ENCODE assay signal across 17 mouse cellular contexts in the genomic region with DNA sequence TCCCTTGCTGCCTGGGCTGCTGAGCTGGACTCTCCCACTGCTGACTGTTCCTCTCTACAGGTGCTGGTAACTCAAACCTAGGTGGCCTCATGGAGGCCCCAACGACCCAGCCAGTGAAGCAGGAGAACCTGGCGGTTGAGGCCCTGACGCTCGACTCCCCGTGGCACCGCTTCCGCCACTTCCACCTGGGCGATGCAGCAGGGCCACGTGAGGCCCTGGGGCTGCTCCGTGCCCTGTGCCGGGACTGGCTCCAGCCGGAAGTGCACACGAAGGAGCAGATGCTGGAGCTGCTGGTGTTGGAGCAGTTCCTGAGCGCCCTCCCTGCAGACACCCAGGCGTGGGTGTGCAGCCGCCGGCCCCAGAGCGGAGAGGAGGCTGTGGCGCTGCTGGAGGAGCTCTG. TPM values are rescaled to one million over a fixed set of nuclear protein-coding genes. Genes with fewer than 3 reads are reported as not detected.
DNase-seq lines count a peak whose midpoint lies in the region; ATAC-seq and TF ChIP-seq lines count a peak whose summit lies in the region.
"Had no signal": no experiment of that assay in that cellular context is flagged by ENCODE, and none has a peak within 500 bp of the region (broad histone marks: within the 10 kb centered on the region; RNA-seq: fewer than 3 reads in every experiment).

No protein-coding gene starts in this region.

- H3K27me3 ChIP-seq in hindbrain, postnatal 0 days (ENCODE audit: insufficient read depth, low read length): no peaks in the 10 kb centered on the region
- no peaks in the 10 kb centered on the region for H3K27me3 ChIP-seq in hindbrain, embryonic 10.5 days (ENCODE audit: insufficient read depth, poor library complexity, severe bottlenecking)

- no peaks in the 10 kb centered on the region for H3K9me3 ChIP-seq in hindbrain, postnatal 0 days (ENCODE audit: low read length)
- 0 out of 2 replicates have a peak, but pooled peaks cover 2% of the 10 kb centered on the region for H3K9me3 ChIP-seq in hindbrain, embryonic 10.5 days

- no peaks in the 10 kb centered on the region for H3K4me1 ChIP-seq in hindbrain, postnatal 0 days (ENCODE audit: insufficient read depth, low read length)
- no peaks in the 10 kb centered on the region for H3K4me1 ChIP-seq in hindbrain, embryonic 10.5 days (replicated peaks)

- H3K9ac ChIP-seq in hindbrain, postnatal 0 days (replicated peaks; ENCODE audit: low read length): no peak overlapping the region
- H3K9ac ChIP-seq: liver, embryonic 14.5 days had no signal

- peak; percentile 10; the same call in 1 of the 2 replicates for ATAC-seq in hindbrain, postnatal 0 days

- no peak overlapping the region for H3K4me2 ChIP-seq in hindbrain, postnatal 0 days (ENCODE audit: low read depth, low read length)

- peaks cover 21% of the 10 kb centered on the region for H3K36me3 ChIP-seq in hindbrain, postnatal 0 days (ENCODE audit: insufficient read depth, low read length)
- H3K36me3 ChIP-seq in hindbrain, embryonic 10.5 days: peaks cover 87% of the 10 kb centered on the region

- WGBS in hindbrain, postnatal 0 days: 92% methylated on average over 19 of the region's 19 CpGs
- WGBS in hindbrain, embryonic 10.5 days: 94% methylated on average over 19 of the region's 19 CpGs

- no peak overlapping the region for H3K27ac ChIP-seq in hindbrain, postnatal 0 days
- H3K27ac ChIP-seq in hindbrain, embryonic 10.5 days: no peak overlapping the region
- H3K27ac ChIP-seq: heart, adult 2 months; liver, embryonic 14.5 days had no signal

- TF ChIP-seq CTCF in hindbrain, postnatal 0 days (IDR thresholded peaks at IDR 0.05; ENCODE audit: low read depth): no peak

- peak; percentile 71 for DNase-seq in cerebellum, adult 11 months
- DNase-seq in cerebellum, postnatal 4 days (ENCODE audit: low spot score in 2 of 2): no peak
- DNase-seq in hindbrain, postnatal 0 days (ENCODE audit: low spot score): no peak
- no peak for DNase-seq in hindbrain, embryonic 10.5 days (ENCODE audit: low spot score)
- DNase-seq in right cerebral cortex, adult 18-20 months: peak; percentile 48
- DNase-seq in right cerebral cortex, postnatal 10 days (ENCODE audit: low spot score in 2 of 2): no peak
- DNase-seq in ovary, adult 18-20 months (ENCODE audit: low spot score): no peak
- DNase-seq in right cerebral cortex, postnatal 14 days: no peak
- DNase-seq: heart, adult 2 months had no signal

- H3K4me3 ChIP-seq in hindbrain, postnatal 0 days (ENCODE audit: low read length): no peak overlapping the region
- no peak overlapping the region for H3K4me3 ChIP-seq in hindbrain, embryonic 10.5 days
- H3K4me3 ChIP-seq: heart, adult 2 months had no signal

RNA-seq across cellular contexts. Expression of gene Zfp444, which starts 11.8 kb away (rescaled TPM):
- total RNA-seq in hindbrain, postnatal 0 days (2014; rRNA removed): 84.3 and 105 TPM in 2 replicates
- 69.2 and 70.5 TPM in 2 replicates for polyA plus RNA-seq in hindbrain, postnatal 0 days (2015; fragmentation: Nextera tagmentation; extraction: Ambion mirVana)
- polyA plus RNA-seq in hindbrain, embryonic 10.5 days (2016; fragmentation: Nextera tagmentation; extraction: Ambion mirVana): 84.4 and 91.4 TPM in 2 replicates

RNA-seq across cellular contexts. Expression of gene Galp, which starts 13.1 kb away (rescaled TPM):
- total RNA-seq in hindbrain, postnatal 0 days (2014; rRNA removed): not detected in 2 replicates
- polyA plus RNA-seq in hindbrain, postnatal 0 days (2015; fragmentation: Nextera tagmentation; extraction: Ambion mirVana): not detected in 2 replicates
- not detected in 2 replicates for polyA plus RNA-seq in hindbrain, embryonic 10.5 days (2016; fragmentation: Nextera tagmentation; extraction: Ambion mirVana)
- total RNA-seq: heart, adult 2 months; left cerebral cortex, postnatal 10 days; MEL had no signal
- polyA plus RNA-seq: embryonic facial prominence, embryonic 14.5 days; frontal cortex, adult 2 months; heart, adult 2 months; intestine, embryonic 14.5 days; liver, embryonic 14.5 days; neural tube, embryonic 11.5 days; stomach, embryonic 16.5 days had no signal

RNA-seq across cellular contexts. Expression of gene Zfp787, which starts 28.0 kb away (rescaled TPM):
- 71.0 and 85.9 TPM in 2 replicates for total RNA-seq in hindbrain, postnatal 0 days (2014; rRNA removed)
- polyA plus RNA-seq in hindbrain, postnatal 0 days (2015; fragmentation: Nextera tagmentation; extraction: Ambion mirVana): 53.9 and 61.4 TPM in 2 replicates
- 24.2 and 31.8 TPM in 2 replicates for polyA plus RNA-seq in hindbrain, embryonic 10.5 days (2016; fragmentation: Nextera tagmentation; extraction: Ambion mirVana)

RNA-seq across cellular contexts. Expression of gene Zscan5b, which starts 38.3 kb away (rescaled TPM):
- not detected in 2 replicates for total RNA-seq in hindbrain, postnatal 0 days (2014; rRNA removed)
- polyA plus RNA-seq in hindbrain, postnatal 0 days (2015; fragmentation: Nextera tagmentation; extraction: Ambion mirVana): not detected in 2 replicates
- polyA plus RNA-seq in hindbrain, embryonic 10.5 days (2016; fragmentation: Nextera tagmentation; extraction: Ambion mirVana): not detected in 2 replicates
- total RNA-seq: heart, adult 2 months; left cerebral cortex, postnatal 10 days; MEL had no signal
- polyA plus RNA-seq: embryonic facial prominence, embryonic 14.5 days; frontal cortex, adult 2 months; heart, adult 2 months; intestine, embryonic 14.5 days; liver, embryonic 14.5 days; neural tube, embryonic 11.5 days; stomach, embryonic 16.5 days had no signal

Comparison
In these comparisons a context has a peak if more than half of its experiments do, and no peak if none do; other contexts are left out.
1. DNase-seq: peak in cerebellum, adult 11 months (single experiment) and right cerebral cortex, adult 18-20 months (single experiment); none in cerebellum, postnatal 4 days (0 of 2), hindbrain, postnatal 0 days (single experiment), hindbrain, embryonic 10.5 days (single experiment), right cerebral cortex, postnatal 10 days (0 of 2), ovary, adult 18-20 months (single experiment) and right cerebral cortex, postnatal 14 days (single experiment).